ENCODE assay signal across 16 mouse cellular contexts in the genomic region with DNA sequence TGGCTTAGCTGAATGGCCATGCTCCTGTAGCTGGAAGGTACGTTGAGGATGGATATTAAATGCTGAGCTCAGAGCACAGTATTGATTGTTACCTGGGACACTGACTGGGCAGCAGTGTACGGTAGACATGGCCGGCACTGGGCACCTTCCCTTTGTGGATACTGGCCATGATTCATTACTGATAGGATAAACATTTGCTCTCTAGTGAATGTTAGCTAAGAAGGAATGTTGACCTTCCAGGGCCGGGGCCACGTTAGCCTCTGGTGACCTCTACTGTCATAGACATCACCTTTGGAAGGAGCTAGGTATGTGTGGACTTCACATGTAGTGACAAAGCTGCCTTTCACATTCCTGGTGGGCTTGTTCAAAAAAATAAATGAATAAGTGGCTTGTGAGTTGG. TPM values are rescaled to one million over a fixed set of nuclear protein-coding genes. Genes with fewer than 3 reads are reported as not detected.
DNase-seq lines count a peak whose midpoint lies in the region; ATAC-seq and TF ChIP-seq lines count a peak whose summit lies in the region.
"Had no signal": no experiment of that assay in that cellular context is flagged by ENCODE, and none has a peak within 500 bp of the region (broad histone marks: within the 10 kb centered on the region; RNA-seq: fewer than 3 reads in every experiment).

No protein-coding gene starts in this region.

- ATAC-seq in liver, embryonic 12.5 days, result no peak; the same call in 1 of the 2 replicates
- ATAC-seq in midbrain, embryonic 11.5 days (ENCODE audit: low FRiP score), result no peak
- ATAC-seq in liver, embryonic 15.5 days (ENCODE audit: insufficient read depth), result peak; percentile 45; the same call in 1 of the 2 replicates
- ATAC-seq in stomach, postnatal 0 days (ENCODE audit: low FRiP score, low TSS enrichment), result peak; percentile 63
- no peak for ATAC-seq in megakaryocyte-erythroid progenitor cell, adult 5-6 weeks (replicated peaks; ENCODE audit: low FRiP score, low TSS enrichment, poor library complexity, severe bottlenecking)
- ATAC-seq: hindbrain, embryonic 16.5 days had no signal

- H3K9me3 ChIP-seq in liver, embryonic 12.5 days (replicated peaks), result no peaks in the 10 kb centered on the region
- no peaks in the 10 kb centered on the region for H3K9me3 ChIP-seq in midbrain, embryonic 11.5 days (ENCODE audit: control insufficient read depth, low read length)
- no peaks in the 10 kb centered on the region for H3K9me3 ChIP-seq in midbrain, embryonic 10.5 days (replicated peaks)
- no peaks in the 10 kb centered on the region for H3K9me3 ChIP-seq in liver, embryonic 15.5 days (replicated peaks)
- H3K9me3 ChIP-seq in stomach, postnatal 0 days (ENCODE audit: control insufficient read depth, low read length), result no peaks in the 10 kb centered on the region
- H3K9me3 ChIP-seq: forebrain, embryonic 10.5 days; forebrain, embryonic 13.5 days; G1E; hindbrain, embryonic 10.5 days; hindbrain, embryonic 13.5 days had no signal

- DNase-seq in liver, adult 2 months (ENCODE audit: extremely low read depth, low read depth, low spot score), result peak; percentile 97
- DNase-seq in midbrain, embryonic 11.5 days (ENCODE audit: low spot score, missing footprints), result peak; percentile 69
- no peak for DNase-seq in midbrain, embryonic 10.5 days (ENCODE audit: low spot score)
- no peak for DNase-seq in stomach, postnatal 0 days (ENCODE audit: low spot score)
- no peak for DNase-seq in cerebellum, adult 8-10 months

- no peaks in the 10 kb centered on the region for H3K79me2 ChIP-seq in liver, adult 2 months (ENCODE audit: control insufficient read depth, insufficient read depth, low read length)

- no peak for TF ChIP-seq CTCF in liver, adult 2 months (IDR thresholded peaks at IDR 0.05; ENCODE audit: low read depth, low read length)
- TF ChIP-seq CTCF in stomach, postnatal 0 days (IDR thresholded peaks at IDR 0.05; ENCODE audit: low read depth), result no peak

- H3K4me2 ChIP-seq in liver, embryonic 12.5 days, result no peak overlapping the region
- no peak overlapping the region for H3K4me2 ChIP-seq in midbrain, embryonic 11.5 days
- no peak overlapping the region for H3K4me2 ChIP-seq in liver, embryonic 15.5 days
- no peak overlapping the region for H3K4me2 ChIP-seq in stomach, postnatal 0 days (replicated peaks; ENCODE audit: low read depth)
- H3K4me2 ChIP-seq: forebrain, embryonic 13.5 days; heart, embryonic 11.5 days; hindbrain, embryonic 13.5 days had no signal

- H3K4me3 ChIP-seq in liver, adult 2 months (ENCODE audit: insufficient read depth, low read depth, low read length), result no peak overlapping the region
- no peak overlapping the region for H3K4me3 ChIP-seq in liver, embryonic 12.5 days
- no peak overlapping the region for H3K4me3 ChIP-seq in midbrain, embryonic 11.5 days (ENCODE audit: low read depth, low read length)
- H3K4me3 ChIP-seq in midbrain, embryonic 10.5 days, result no peak overlapping the region
- no peak overlapping the region for H3K4me3 ChIP-seq in liver, embryonic 15.5 days (replicated peaks)
- H3K4me3 ChIP-seq in stomach, postnatal 0 days (ENCODE audit: low read depth, low read length), result no peak overlapping the region
- H3K4me3 ChIP-seq: forebrain, embryonic 10.5 days; forebrain, embryonic 13.5 days; hindbrain, embryonic 10.5 days; hindbrain, embryonic 13.5 days had no signal

- H3K27ac ChIP-seq in liver, adult 2 months (replicated peaks; ENCODE audit: insufficient read depth, low read depth, low read length), result peak overlapping the region; percentile 82
- no peak overlapping the region for H3K27ac ChIP-seq in liver, embryonic 12.5 days
- H3K27ac ChIP-seq in midbrain, embryonic 11.5 days (ENCODE audit: low read depth, low read length), result no peak overlapping the region
- H3K27ac ChIP-seq in midbrain, embryonic 10.5 days (replicated peaks), result no peak overlapping the region
- no peak overlapping the region for H3K27ac ChIP-seq in liver, embryonic 15.5 days (replicated peaks)
- H3K27ac ChIP-seq in stomach, postnatal 0 days (replicated peaks), result no peak overlapping the region
- H3K27ac ChIP-seq: forebrain, embryonic 10.5 days; forebrain, embryonic 13.5 days; hindbrain, embryonic 10.5 days; hindbrain, embryonic 13.5 days had no signal

- no peak for TF ChIP-seq POLR2A in liver, adult 2 months (IDR thresholded peaks at IDR 0.05; ENCODE audit: extremely low read depth, insufficient read depth, low read length)

- peaks cover 11% of the 10 kb centered on the region for H3K36me3 ChIP-seq in liver, adult 2 months (ENCODE audit: control insufficient read depth, insufficient read depth, low read length)
- peaks cover 12% of the 10 kb centered on the region; the same call in 1 of the 2 replicates for H3K36me3 ChIP-seq in liver, embryonic 12.5 days
- peaks cover 3% of the 10 kb centered on the region for H3K36me3 ChIP-seq in midbrain, embryonic 11.5 days (ENCODE audit: control insufficient read depth, insufficient read depth, low read length)
- peaks cover 31% of the 10 kb centered on the region for H3K36me3 ChIP-seq in midbrain, embryonic 10.5 days
- H3K36me3 ChIP-seq in liver, embryonic 15.5 days (replicated peaks), result no peaks in the 10 kb centered on the region
- peaks cover 15% of the 10 kb centered on the region for H3K36me3 ChIP-seq in stomach, postnatal 0 days (ENCODE audit: control insufficient read depth, insufficient read depth, low read length)
- H3K36me3 ChIP-seq: G1E had no signal

- TF ChIP-seq EP300 in stomach, postnatal 0 days (optimal IDR thresholded peaks at IDR 0.05), result no peak

- 17% methylated on average over 5 of the region's 5 CpGs for WGBS in liver, adult 2 months
- WGBS in liver, embryonic 12.5 days (ENCODE audit: insufficient replicate concordance), result 66% methylated on average over 5 of the region's 5 CpGs
- WGBS in midbrain, embryonic 11.5 days, result 87% methylated on average over 5 of the region's 5 CpGs
- 81% methylated on average over 5 of the region's 5 CpGs for WGBS in midbrain, embryonic 10.5 days
- 62% methylated on average over 5 of the region's 5 CpGs for WGBS in liver, embryonic 15.5 days (ENCODE audit: insufficient replicate concordance)
- 30% methylated on average over 5 of the region's 5 CpGs for WGBS in stomach, postnatal 0 days

- H3K4me1 ChIP-seq in liver, adult 2 months (ENCODE audit: control insufficient read depth, insufficient read depth, low read length), result peaks cover 29% of the 10 kb centered on the region
- H3K4me1 ChIP-seq in liver, embryonic 12.5 days, result peaks cover 7% of the 10 kb centered on the region
- no peaks in the 10 kb centered on the region for H3K4me1 ChIP-seq in midbrain, embryonic 11.5 days (ENCODE audit: control insufficient read depth, insufficient read depth, low read length)
- H3K4me1 ChIP-seq in midbrain, embryonic 10.5 days, result 0 out of 2 replicates have a peak, but pooled peaks cover 16% of the 10 kb centered on the region
- H3K4me1 ChIP-seq in liver, embryonic 15.5 days (replicated peaks), result peaks cover 18% of the 10 kb centered on the region
- H3K4me1 ChIP-seq in stomach, postnatal 0 days (replicated peaks; ENCODE audit: control insufficient read depth, insufficient read depth), result no peaks in the 10 kb centered on the region
- H3K4me1 ChIP-seq: forebrain, embryonic 13.5 days had no signal

- no peaks in the 10 kb centered on the region for H3K27me3 ChIP-seq in liver, adult 2 months (ENCODE audit: control insufficient read depth, insufficient read depth, low read length)
- H3K27me3 ChIP-seq in liver, embryonic 12.5 days (replicated peaks), result peaks cover 46% of the 10 kb centered on the region
- no peaks in the 10 kb centered on the region for H3K27me3 ChIP-seq in midbrain, embryonic 11.5 days (ENCODE audit: control insufficient read depth, insufficient read depth, low read length)
- peaks cover 13% of the 10 kb centered on the region for H3K27me3 ChIP-seq in midbrain, embryonic 10.5 days (ENCODE audit: low read depth, poor library complexity, severe bottlenecking)
- H3K27me3 ChIP-seq in liver, embryonic 15.5 days, result peaks cover 37% of the 10 kb centered on the region
- H3K27me3 ChIP-seq in stomach, postnatal 0 days (ENCODE audit: control insufficient read depth, insufficient read depth, low read length), result no peaks in the 10 kb centered on the region

- H3K9ac ChIP-seq in liver, adult 2 months (ENCODE audit: low read depth, low read length), result no peak overlapping the region
- no peak overlapping the region for H3K9ac ChIP-seq in liver, embryonic 12.5 days
- H3K9ac ChIP-seq in midbrain, embryonic 11.5 days (ENCODE audit: low read length), result no peak overlapping the region
- no peak overlapping the region for H3K9ac ChIP-seq in liver, embryonic 15.5 days
- no peak overlapping the region for H3K9ac ChIP-seq in stomach, postnatal 0 days (ENCODE audit: low read length)
- H3K9ac ChIP-seq: forebrain, embryonic 13.5 days; hindbrain, embryonic 13.5 days had no signal

RNA-seq across cellular contexts. Expression of a gene that starts 13.7 kb away (rescaled TPM):
- 10.1 and 15.4 TPM in 2 replicates for total RNA-seq in liver, adult 2 months (2014; rRNA removed)
- polyA plus RNA-seq in liver, adult 2 months (2012; rRNA removed), result 57.1 and 103 TPM in 2 replicates
- 1.6 and 2.1 TPM in 2 replicates for polyA plus RNA-seq in liver, embryonic 12.5 days (2016; fragmentation: Nextera tagmentation; extraction: Ambion mirVana)
- 7.3 and 7.7 TPM in 2 replicates for polyA plus RNA-seq in midbrain, embryonic 11.5 days (2014; fragmentation: Nextera tagmentation; extraction: Ambion mirVana)
- 7.7 and 10.0 TPM in 2 replicates for polyA plus RNA-seq in midbrain, embryonic 10.5 days (2016; fragmentation: Nextera tagmentation; extraction: Ambion mirVana)
- 1.3 and 1.6 TPM in 2 replicates for polyA plus RNA-seq in liver, embryonic 15.5 days (2015; fragmentation: Nextera tagmentation; extraction: Ambion mirVana)
- polyA plus RNA-seq in stomach, postnatal 0 days (2015; fragmentation: Nextera tagmentation; extraction: Ambion mirVana), result 29.9 and 34.0 TPM in 2 replicates
- not detected in 2 replicates for total RNA-seq in megakaryocyte-erythroid progenitor cell, adult 5-6 weeks (2014; fragmentation: Nextera tagmentation)
- total RNA-seq in megakaryocyte-erythroid progenitor cell, adult 5-6 weeks (2017), result not detected in 2 replicates
- total RNA-seq: G1E; granulocyte monocyte progenitor cell, adult 5-6 weeks had no signal
- polyA plus RNA-seq: G1E had no signal

RNA-seq across cellular contexts. Expression of a gene that starts 26.5 kb away (rescaled TPM):
- 16.8 and 19.7 TPM in 2 replicates for total RNA-seq in liver, adult 2 months (2014; rRNA removed)
- 7.4 and 12.2 TPM in 2 replicates for polyA plus RNA-seq in liver, adult 2 months (2012; rRNA removed)
- 24.6 and 26.6 TPM in 2 replicates for polyA plus RNA-seq in liver, embryonic 12.5 days (2016; fragmentation: Nextera tagmentation; extraction: Ambion mirVana)
- 15.8 and 16.6 TPM in 2 replicates for polyA plus RNA-seq in midbrain, embryonic 11.5 days (2014; fragmentation: Nextera tagmentation; extraction: Ambion mirVana)
- 19.4 and 19.5 TPM in 2 replicates for polyA plus RNA-seq in midbrain, embryonic 10.5 days (2016; fragmentation: Nextera tagmentation; extraction: Ambion mirVana)
- polyA plus RNA-seq in liver, embryonic 15.5 days (2015; fragmentation: Nextera tagmentation; extraction: Ambion mirVana), result 25.0 and 26.9 TPM in 2 replicates
- polyA plus RNA-seq in stomach, postnatal 0 days (2015; fragmentation: Nextera tagmentation; extraction: Ambion mirVana), result 37.7 and 39.3 TPM in 2 replicates
- total RNA-seq in megakaryocyte-erythroid progenitor cell, adult 5-6 weeks (2014; fragmentation: Nextera tagmentation), result 28.8 and 28.9 TPM in 2 replicates
- total RNA-seq in megakaryocyte-erythroid progenitor cell, adult 5-6 weeks (2017), result 27.7 and 55.6 TPM in 2 replicates

Comparison
In these comparisons a context has a peak if more than half of its experiments do, and no peak if none do; other contexts are left out.
1. DNase-seq: peak in liver, adult 2 months (single experiment) and midbrain, embryonic 11.5 days (single experiment); none in midbrain, embryonic 10.5 days (single experiment), stomach, postnatal 0 days (single experiment) and cerebellum, adult 8-10 months (single experiment).
2. ATAC-seq: peak in liver, embryonic 15.5 days (single experiment) and stomach, postnatal 0 days (single experiment); none in liver, embryonic 12.5 days (single experiment), midbrain, embryonic 11.5 days (single experiment) and megakaryocyte-erythroid progenitor cell, adult 5-6 weeks (single experiment).